Mouse (Mus musculus) spleen, postnatal 36 days (tissue): ENCODE data around the gene Cldn13.
"Not testable (repeated sequence)": the region's sequence is repeated elsewhere in the genome, so short reads cannot be mapped to it uniquely, and the experiment has no call there.

Experiments
- DNase-seq, 2 experiments: peaks; one replicate each; pipeline ENCODE4 v3.0.0; 2022; ENCODE audit warnings: low spot score in 2 of 2, mixed read lengths in 1 of 2

Cldn13 gene

GRCm38 (mm10) chr5:134933686-134934085 lies 18.4 kb upstream of the Cldn13 start:
- DNase-seq: not testable (repeated sequence)

DNA sequence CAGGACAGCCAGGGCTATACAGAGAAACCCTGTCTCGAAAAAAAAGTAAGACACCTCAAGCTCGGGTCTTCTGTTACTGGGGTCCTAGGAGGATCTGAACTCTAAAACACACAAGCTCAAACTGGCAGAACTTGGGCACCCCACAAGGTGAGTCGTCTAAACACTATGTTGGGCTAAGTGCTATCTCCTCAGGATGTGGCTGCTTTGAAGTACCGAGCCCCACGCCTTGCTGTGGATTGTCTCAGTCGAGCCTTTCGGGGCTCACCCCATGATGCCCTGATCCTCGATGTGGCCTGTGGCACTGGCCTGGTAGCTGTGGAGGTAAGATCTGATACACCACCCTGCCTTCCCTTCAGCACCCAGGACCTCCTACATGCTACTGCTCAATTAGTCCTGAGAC lies 18.0 kb upstream of the Cldn13 start:
- DNase-seq: peak; percentile 27 to 47

DNA sequence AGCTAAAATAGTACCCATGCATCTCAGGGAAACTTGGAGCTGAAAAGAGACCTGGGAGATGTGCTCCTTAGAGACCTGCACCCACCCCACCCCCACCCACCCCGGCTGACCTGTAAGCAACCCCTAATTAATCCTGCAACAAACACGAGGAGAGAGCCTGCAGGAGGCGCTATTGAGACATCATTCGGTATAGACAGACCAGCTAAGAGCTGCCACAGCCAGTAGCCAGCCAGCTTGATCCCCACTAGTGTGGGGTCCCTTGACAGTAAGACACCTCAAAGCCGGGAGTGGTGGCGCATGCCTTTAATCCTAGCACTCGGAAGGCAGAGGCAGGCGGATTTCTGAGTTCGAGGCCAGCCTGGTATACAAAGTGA lies 17.6 kb upstream of the Cldn13 start:
- peak; percentile 53 to 76 for DNase-seq

DNA sequence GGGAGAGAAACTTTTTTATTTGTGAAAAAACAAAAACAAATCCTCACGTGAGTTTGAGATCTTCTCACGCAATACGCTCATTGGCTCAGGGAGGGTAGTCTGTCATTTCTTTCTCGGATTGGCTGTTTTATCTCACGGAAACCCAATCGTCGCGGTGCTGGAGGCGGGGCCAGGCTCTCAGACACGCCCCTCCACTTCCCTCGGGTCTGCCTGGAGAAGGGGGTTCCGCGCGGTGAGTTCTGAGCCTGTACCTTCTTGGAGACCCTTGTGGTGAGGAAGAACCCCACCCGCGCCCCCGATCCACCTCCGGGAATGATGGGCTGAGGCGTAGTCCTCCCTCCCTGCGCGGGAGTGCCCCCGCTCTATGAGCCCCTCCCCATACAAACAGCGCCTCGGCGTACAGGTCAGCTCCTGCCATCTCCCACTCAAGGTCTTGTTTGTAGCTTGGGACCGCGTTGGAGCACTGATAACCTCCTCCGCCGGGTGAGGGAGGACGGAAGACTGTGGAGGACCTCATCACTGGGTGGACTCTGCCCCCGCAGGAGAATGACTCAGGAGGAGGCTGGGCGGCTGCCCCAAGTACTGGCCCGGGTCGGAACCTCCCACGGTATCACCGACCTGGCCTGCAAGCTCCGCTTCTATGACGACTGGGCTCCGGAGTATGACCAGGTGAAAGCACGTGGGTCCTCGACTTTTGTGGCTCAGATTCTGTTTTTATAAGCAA lies 17.0 kb upstream of the Cldn13 start, which contains the start of gene Mettl27:
TSS of gene Mettl27 (plus strand) at position 190 of the 724 bp plus-strand sequence.
- peak; percentile 83 to 91 for DNase-seq

GRCm38 (mm10) chr5:134929988-134930387 lies 14.7 kb upstream of the Cldn13 start:
- DNase-seq: no peak

DNA sequence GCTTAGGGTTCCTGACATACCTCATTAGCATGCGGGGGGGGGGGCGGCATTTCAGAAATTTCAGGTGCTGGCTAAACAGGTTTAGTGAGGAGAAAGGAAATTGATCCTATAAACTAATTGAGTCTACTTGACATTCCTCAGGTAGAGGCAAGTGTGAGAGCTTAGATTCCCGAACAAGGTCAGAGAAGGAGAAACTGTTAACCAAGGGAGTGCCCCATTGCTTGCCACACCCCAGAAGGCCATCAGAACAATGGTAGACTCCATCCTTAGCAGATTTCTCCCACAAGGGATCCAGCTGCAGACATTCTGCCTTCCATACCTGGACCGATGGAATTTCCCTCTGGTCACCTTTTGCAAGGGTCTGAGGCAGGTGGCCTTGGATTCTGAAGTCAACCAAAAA lies 11.4 kb upstream of the Cldn13 start:
- no peak for DNase-seq

GRCm38 (mm10) chr5:134923141-134923540 lies 7.8 kb upstream of the Cldn13 start:
- no peak for DNase-seq

- DNase-seq: peak; percentile 48 to 74
Observed at GRCm38 (mm10) chr5:134921106-134921505, 5.8 kb upstream of the Cldn13 start.

- peak in 1 of 2 experiments; percentile 53 for DNase-seq
Observed at GRCm38 (mm10) chr5:134920106-134920687, 4.9 kb upstream of the Cldn13 start.

DNA sequence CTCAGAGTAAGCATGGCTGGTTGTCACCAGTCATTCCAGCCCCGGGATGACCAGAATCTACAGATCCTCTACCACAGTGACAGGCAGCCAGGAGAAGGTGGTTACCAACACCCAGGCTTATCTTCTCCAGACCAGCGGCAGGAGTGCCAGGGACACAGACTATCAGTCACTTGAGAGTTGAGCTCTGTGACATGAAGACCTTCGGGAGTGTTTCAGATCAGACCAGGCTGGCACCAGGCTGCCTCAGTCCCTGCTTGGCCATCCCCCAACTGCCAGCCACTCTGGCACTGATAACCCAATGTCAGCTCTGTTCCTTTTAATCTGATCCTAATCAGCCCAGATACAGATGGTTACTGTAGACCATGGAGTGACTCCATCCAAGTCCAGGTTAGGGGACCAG lies 3.8 kb upstream of the Cldn13 start:
- DNase-seq: peak; percentile 71 to 83

DNA sequence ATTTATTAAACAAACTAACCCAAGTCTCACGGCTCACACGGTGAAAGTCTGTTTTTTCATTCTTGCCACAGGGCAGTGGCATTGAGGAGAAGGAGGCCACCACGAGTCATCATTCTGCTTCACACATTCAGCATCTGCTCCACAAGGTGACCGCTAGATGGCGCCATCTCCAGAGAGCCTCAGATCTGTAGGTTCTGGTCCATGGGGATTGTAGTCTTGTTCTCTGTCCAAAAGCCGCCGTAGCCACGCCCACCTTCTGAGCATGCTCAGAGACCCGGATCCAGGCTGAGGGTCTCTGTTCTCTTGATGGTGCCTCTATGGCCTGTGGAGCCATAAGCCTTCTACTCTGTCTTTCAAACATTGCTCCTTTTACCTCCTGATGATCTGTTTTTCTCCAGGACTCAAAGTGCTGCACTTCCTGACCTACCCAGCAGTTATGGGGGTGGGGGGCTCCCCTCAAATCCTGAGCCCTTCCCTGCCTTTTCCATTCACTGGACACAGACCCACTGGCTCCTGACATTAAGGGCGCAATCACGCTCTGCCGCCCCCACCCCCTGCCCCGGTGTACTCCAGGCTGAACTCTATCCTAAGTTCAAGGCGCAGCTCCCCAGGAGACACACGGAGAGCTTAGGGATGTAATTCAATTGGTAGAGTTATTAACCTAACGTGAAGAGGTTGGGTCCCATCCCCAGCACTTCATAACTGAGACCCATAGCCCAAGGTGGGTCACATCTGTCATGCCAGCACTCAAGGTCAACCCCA lies 2.9 kb upstream of the Cldn13 start:
- peak; percentile 64 to 76 for DNase-seq

DNA sequence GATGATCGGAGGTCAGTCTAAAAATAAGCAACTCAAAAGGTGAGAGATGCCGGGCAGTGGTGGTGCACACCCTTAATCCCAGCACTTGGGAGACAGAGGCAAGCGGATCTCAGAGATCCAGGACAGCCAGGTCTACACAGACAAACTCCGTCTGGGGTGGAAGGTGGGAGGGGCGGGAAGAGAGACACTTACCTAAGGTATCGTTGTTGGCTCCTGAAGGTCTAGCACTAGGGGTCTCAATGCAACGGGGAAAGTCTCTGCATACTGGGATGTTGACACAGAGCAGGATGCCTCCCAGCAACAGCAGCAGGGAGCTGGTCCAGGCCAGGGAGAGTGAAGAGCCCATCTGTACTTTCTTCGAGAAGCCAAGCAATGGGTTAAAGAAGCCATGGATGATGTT lies 816 bp downstream of the Cldn13 start:
- DNase-seq: peak in 1 of 2 experiments; percentile 31

DNA sequence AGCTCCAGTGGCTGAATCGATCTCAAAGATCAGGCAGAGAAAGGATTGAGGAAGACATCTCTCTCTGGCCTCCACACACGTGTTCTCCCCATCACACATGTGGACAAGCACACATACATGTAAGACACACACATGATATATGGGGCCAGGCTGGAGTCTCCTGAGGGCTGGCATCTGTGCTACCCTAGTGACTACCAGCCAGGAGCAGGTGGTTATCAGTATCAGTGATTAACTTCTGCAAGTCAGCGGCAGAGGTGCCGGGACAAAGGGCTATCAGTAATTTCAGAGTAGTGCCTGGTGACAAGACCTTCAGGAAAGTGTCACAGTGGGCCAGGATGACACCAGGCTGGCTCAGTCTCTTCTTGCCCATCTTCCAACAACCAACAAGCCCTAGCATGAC lies 1.6 kb downstream of the Cldn13 start:
- DNase-seq: peak; percentile 59 to 73

DNA sequence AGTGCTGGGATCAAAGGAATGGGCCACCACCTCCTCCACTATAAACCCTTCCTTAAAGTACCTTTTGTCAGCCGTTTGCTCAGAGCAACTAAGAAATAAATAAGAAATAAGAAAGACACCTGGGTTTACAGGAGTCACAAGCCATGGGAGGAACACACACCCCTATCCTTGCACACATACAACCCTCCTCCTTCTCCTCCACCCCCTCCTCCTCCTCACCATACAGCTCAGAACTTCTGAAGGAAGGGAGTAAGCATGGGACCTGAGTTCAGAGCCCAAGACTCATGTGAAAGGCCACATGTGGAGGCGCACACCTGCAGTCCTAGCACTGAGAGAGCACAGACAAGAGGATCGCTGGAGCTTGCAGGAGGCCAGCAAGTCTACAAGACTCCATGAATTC lies 2.0 kb downstream of the Cldn13 start:
- no peak for DNase-seq

GRCm38 (mm10) chr5:134911901-134912300 lies 3.4 kb downstream of the Cldn13 start:
- no peak for DNase-seq

- peak; percentile 77 to 85 for DNase-seq
Observed at GRCm38 (mm10) chr5:134907135-134907534, 8.2 kb downstream of the Cldn13 start.

DNA sequence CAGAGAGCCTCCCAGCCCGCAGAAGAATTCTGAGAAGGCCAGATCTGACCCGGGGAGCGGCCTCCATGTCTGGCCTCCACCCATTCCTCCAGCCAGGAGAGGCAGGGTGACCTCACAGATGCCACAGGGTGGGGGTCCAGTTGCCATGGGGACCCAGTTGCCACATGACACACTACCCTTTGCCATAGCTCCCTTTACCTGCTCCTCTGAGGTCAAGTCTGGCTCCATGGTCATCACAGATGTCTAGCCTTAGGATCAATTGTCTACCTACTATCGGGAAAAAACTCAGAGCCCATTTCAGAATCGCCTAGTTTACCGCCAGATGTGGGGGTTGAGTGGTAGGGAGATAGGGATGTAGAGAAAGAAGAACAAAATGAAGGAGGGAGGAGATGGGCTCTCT lies 8.7 kb downstream of the Cldn13 start, which contains the start of gene Tmem270:
TSS of gene Tmem270 (minus strand) at position 101 of the 400 bp plus-strand sequence.
- no peak for DNase-seq

DNA sequence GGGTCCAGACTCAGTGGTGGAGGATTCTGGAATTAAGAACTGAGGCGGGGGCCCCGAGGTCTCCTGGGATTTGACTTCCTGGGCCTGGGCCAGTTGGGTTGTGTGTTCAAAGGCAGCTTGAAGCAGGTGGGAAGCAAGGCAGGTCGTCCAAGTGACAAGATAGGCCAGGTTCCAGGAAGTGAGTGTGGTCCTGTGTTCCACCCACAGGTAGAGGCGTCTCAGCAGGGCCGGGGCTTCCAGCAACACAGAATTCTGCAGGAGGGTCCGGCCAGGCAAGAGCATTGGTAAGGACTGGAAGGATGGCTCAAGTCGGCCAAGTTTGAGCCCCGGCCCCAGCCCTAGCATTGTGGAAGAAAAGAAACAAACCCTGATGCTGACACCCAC lies 13.7 kb downstream of the Cldn13 start:
- DNase-seq: no peak

DNA sequence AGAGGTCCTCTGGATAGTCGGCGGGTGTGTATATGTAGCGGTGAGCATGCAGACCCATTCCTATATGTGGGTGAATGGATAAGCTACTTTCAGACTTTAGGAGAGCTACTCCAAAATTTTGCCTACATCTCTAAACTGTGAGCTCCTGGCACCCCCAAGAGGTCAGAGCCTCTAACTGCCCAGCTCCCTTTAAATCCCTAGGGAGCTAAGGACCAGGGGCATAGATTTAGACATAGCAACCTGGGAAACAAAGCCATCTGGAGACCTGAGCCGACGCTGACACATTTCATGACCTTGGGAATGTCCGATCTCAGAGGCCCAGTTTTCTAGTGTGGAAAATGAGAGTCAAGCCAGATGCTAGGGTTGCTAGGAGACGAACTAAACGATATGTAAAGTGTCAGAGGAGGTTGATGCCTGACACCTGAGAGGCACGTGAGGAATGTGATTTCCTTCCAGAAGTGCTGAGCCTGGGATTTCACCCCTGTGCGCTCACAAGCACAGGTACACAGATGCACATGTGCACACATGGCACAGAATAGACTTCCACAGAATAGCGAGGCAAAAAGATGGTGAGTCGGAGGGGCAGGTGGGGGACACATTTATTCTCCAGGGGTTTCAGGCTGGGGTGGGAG lies 14.2 kb downstream of the Cldn13 start:
- no peak for DNase-seq

DNA sequence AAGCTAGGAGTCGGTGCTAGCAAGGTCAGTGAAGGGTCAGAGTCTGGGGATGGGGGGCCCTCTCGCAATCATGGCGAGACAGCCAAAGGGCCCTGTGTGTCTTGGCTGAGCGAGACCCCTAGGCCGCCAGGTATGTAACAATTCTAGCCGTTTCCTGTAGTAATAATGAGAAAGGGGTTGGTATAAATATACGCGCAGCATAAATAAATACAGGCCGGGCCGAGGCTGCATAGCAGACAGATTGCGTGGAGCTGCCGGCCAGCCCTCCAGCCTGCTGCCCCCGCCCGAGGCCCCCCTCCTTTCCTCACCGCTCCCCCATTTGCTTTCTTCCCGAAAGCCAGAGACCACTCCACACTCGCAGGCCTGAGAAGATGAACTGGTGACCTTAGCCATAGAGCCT lies 17.7 kb downstream of the Cldn13 start:
- DNase-seq: no peak

DNA sequence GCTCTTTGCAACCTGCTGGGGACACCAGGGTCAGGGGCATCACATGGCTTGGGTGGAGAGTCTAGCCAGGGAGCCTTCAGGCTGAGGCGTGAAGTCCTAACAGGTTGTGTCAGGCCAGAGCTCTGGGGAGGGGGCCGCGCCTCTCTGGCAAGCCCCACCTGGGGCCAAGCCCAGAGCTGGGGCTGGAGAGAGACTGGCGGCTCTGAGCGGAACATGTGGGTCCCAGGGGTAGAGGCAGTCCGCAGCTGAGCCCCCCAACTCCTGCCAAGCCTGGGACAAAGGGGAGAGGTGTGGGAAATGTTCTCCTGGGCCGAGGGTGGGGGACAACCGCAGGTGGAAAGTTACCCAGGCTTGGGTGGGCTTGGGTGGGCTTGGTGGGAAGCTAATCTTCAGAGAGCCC lies 18.4 kb downstream of the Cldn13 start:
- no peak for DNase-seq

DNA sequence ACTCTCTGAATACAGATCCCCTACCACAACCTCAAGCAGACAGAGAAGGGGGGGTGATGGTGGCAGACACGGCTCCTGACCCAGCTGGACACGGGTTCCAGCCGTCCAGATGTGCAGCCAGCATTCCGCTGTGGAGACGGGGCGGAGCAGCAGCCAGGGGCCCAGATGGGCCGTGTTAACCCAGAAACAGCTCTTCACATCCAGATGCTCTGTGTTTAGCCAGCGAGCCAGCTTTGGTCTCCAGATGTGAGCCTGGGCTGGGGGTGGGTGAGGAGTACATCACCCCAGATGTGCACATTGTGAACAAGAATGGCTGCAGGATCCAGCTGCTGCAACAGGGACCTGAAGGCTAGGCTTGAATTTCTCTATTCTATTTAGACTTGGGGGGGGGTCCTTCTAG lies 20.0 kb downstream of the Cldn13 start:
- DNase-seq: no peak
